Mouse (Mus musculus): ENCODE data around the gene Rae1. TPM values are rescaled to one million over a fixed set of nuclear protein-coding genes. Genes with fewer than 3 reads are reported as not detected.

Rae1 gene
- polyA plus RNA-seq, 1 experiment from 2014 or later = 101 TPM

DNA sequence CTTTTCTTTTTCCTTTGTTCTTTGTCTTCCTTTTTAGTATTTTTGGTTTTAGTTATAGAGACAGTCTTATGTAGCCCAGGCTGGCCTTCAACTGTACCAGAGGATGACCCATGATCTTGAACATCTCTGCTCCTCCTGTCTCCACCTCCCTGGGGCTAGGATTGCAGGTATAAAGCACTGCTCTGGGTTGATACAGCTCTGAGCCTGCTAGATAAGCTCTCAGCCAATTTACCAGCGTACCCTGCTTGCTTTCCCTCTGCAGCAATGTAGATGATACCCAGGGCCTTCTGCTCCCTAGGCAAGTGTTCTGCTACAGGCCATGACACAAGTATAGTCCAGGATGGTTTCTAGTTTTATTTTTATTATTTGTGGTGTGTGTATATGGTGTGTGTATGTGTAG lies 42.0 kb downstream of the Rae1 start:
- Histone ChIP-seq H3K27ac (replicated peaks in 1 of 2; ENCODE audit: control insufficient read depth in 1 of 2, insufficient read depth in 1 of 2, low read depth in 2 of 2, low read length in 2 of 2) (no peak overlapping the region), H3K4me1 (ENCODE audit: control insufficient read depth in 2 of 2, insufficient read depth in 2 of 2, low read length in 2 of 2) (peaks cover 32 to 46% of the 10 kb centered on the region in 2 experiments), H3K4me2 (ENCODE audit: low read length) (no peak overlapping the region), H3K9ac (ENCODE audit: low read length) (no peak overlapping the region), H3K27me3 (ENCODE audit: control insufficient read depth, insufficient read depth, low read length) (no peaks in the 10 kb centered on the region), H3K4me3 (ENCODE audit: control insufficient read depth in 1 of 2, insufficient read depth in 1 of 2, low read depth in 1 of 2, low read length in 2 of 2) (no peak overlapping the region), H3K9me3 (ENCODE audit: control insufficient read depth, low read length) (no peaks in the 10 kb centered on the region), H3K36me3 (ENCODE audit: control insufficient read depth, insufficient read depth, low read length) (no peaks in the 10 kb centered on the region)
- no peak for ATAC-seq (ENCODE audit: insufficient number of reproducible peaks, insufficient read depth, low FRiP score, low read depth)
- 73% methylated on average over 1 of the region's 1 CpGs for WGBS

DNA sequence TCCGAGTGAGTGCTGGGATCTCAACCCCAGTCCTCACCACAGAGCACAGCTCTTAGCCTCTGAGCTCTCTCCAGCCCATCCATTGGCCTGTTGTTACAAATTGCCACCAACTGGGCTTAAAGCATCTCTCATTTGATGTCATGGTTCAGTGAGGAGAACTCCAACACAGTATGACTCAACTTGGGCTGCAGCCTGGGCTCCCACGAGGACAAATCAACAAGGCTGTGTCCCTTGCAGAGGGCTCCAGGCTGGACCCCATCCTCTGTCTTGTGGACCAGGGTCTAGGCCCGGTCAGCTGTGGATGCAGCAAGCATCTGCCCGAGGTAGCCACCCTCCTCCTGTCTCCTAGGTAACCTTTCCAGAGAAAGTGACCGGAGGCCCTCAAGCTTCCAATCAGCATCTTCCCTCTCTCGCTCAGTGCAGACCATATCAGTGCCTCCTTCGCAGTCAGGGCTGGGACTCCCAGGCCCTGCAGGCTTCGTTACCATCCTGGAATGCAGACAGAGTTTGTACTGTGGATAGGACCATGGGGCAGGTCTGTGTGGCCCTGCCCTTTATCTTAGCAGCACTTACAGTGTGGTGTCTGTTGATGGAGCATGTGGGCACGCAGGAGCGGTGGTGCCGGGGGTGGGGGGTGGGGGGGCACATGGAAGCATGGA lies 42.7 kb downstream of the Rae1 start:
- peak; percentile 22; the same call in 1 of the 2 replicates for ATAC-seq (ENCODE audit: insufficient number of reproducible peaks, insufficient read depth, low FRiP score, low read depth)
- Histone ChIP-seq H3K36me3 (ENCODE audit: control insufficient read depth, insufficient read depth, low read length) (no peaks in the 10 kb centered on the region), H3K4me3 (ENCODE audit: control insufficient read depth in 1 of 2, insufficient read depth in 1 of 2, low read depth in 1 of 2, low read length in 2 of 2) (no peak overlapping the region), H3K4me1 (ENCODE audit: control insufficient read depth in 2 of 2, insufficient read depth in 2 of 2, low read length in 2 of 2) (peaks cover 36 to 53% of the 10 kb centered on the region in 2 experiments), H3K27me3 (ENCODE audit: control insufficient read depth, insufficient read depth, low read length) (no peaks in the 10 kb centered on the region), H3K9me3 (ENCODE audit: control insufficient read depth, low read length) (no peaks in the 10 kb centered on the region), H3K27ac (replicated peaks in 1 of 2; ENCODE audit: control insufficient read depth in 1 of 2, insufficient read depth in 1 of 2, low read depth in 2 of 2, low read length in 2 of 2) (peak overlapping the region in 1 of 2 experiments; percentile 57; a peak in 2 of 4 replicates), H3K9ac (ENCODE audit: low read length) (no peak overlapping the region), H3K4me2 (ENCODE audit: low read length) (no peak overlapping the region)
- 30% methylated on average over 11 of the region's 11 CpGs for WGBS

- Histone ChIP-seq H3K4me2 (ENCODE audit: low read length) (no peak overlapping the region), H3K4me3 (ENCODE audit: control insufficient read depth in 1 of 2, insufficient read depth in 1 of 2, low read depth in 1 of 2, low read length in 2 of 2) (no peak overlapping the region), H3K9me3 (ENCODE audit: control insufficient read depth, low read length) (no peaks in the 10 kb centered on the region), H3K36me3 (ENCODE audit: control insufficient read depth, insufficient read depth, low read length) (no peaks in the 10 kb centered on the region), H3K27ac (replicated peaks in 1 of 2; ENCODE audit: control insufficient read depth in 1 of 2, insufficient read depth in 1 of 2, low read depth in 2 of 2, low read length in 2 of 2) (peak overlapping the region; percentile 11 to 22; a peak in 2 of 4 replicates), H3K4me1 (ENCODE audit: control insufficient read depth in 2 of 2, insufficient read depth in 2 of 2, low read length in 2 of 2) (peaks cover 46 to 61% of the 10 kb centered on the region in 2 experiments), H3K27me3 (ENCODE audit: control insufficient read depth, insufficient read depth, low read length) (no peaks in the 10 kb centered on the region), H3K9ac (ENCODE audit: low read length) (0 out of 2 replicates have a peak overlapping the region, but pooled peaks have one; percentile 36)
- no peak for ATAC-seq (ENCODE audit: insufficient number of reproducible peaks, insufficient read depth, low FRiP score, low read depth)
- 59% methylated on average over 18 of the region's 18 CpGs for WGBS
Measured at GRCm38 (mm10) chr2:173044198-173044970, 44.5 kb downstream of the Rae1 start.

DNA sequence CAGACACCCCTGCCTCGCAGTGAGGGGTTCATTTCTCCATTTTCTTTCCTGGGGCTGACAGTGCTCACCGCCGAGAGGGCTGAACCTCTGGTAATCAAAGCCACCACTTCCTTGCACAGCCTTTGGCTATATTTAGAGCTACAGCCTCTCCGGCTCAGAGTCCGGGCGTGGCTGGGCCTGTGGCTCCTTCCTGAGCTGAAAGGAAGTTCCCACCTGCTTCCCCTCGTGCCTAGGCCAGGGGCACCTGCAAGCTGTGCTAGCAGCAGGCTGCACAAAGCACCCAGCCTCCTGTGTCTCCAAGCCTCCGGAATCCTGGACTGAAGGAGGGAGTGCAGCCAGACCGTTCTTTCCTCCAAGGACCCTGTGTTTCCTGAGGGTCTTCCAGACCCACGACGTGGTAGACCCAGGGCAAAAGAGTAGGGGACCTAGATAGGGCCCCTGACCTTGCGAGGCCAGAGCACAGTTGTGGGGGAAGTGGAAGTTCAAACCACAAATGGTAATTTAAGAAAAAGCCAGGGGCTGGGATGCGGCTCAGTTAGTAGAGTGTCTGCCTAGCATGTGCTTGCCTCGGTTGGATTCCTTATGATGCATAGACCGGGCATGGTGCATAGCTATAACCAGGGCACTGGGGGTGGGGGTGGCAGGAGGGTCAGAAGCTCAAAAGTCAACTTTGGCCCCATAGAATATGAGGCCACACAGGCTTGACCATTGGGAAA lies 46.8 kb downstream of the Rae1 start:
- H3K9ac ChIP-seq (ENCODE audit: low read length) = peak overlapping the region; percentile 62
- peak; percentile 32; the same call in 1 of the 2 replicates for ATAC-seq (ENCODE audit: insufficient number of reproducible peaks, insufficient read depth, low FRiP score, low read depth)
- peak overlapping the region; percentile 46 for H3K4me2 ChIP-seq (ENCODE audit: low read length)

GRCm38 (mm10) chr2:173047471-173047870 lies 47.6 kb downstream of the Rae1 start:
- Histone ChIP-seq H3K27me3 (ENCODE audit: control insufficient read depth, insufficient read depth, low read length) (no peaks in the 10 kb centered on the region), H3K27ac (replicated peaks in 1 of 2; ENCODE audit: control insufficient read depth in 1 of 2, insufficient read depth in 1 of 2, low read depth in 2 of 2, low read length in 2 of 2) (0 out of 4 replicates have a peak overlapping the region, but pooled peaks of 1 of the 2 experiments have one; percentile 92), H3K4me2 (ENCODE audit: low read length) (no peak overlapping the region), H3K9ac (ENCODE audit: low read length) (no peak overlapping the region), H3K36me3 (ENCODE audit: control insufficient read depth, insufficient read depth, low read length) (no peaks in the 10 kb centered on the region), H3K9me3 (ENCODE audit: control insufficient read depth, low read length) (no peaks in the 10 kb centered on the region), H3K4me1 (ENCODE audit: control insufficient read depth in 2 of 2, insufficient read depth in 2 of 2, low read length in 2 of 2) (peaks cover 57 to 71% of the 10 kb centered on the region in 2 experiments), H3K4me3 (ENCODE audit: control insufficient read depth in 1 of 2, insufficient read depth in 1 of 2, low read depth in 1 of 2, low read length in 2 of 2) (no peak overlapping the region)
- WGBS = 76% methylated on average over 5 of the region's 5 CpGs
- ATAC-seq (ENCODE audit: insufficient number of reproducible peaks, insufficient read depth, low FRiP score, low read depth) = no peak

More for the DNA sequence above, 46.8 kb downstream of the Rae1 start:
- Histone ChIP-seq H3K27me3 (ENCODE audit: control insufficient read depth, insufficient read depth, low read length) (no peaks in the 10 kb centered on the region), H3K36me3 (ENCODE audit: control insufficient read depth, insufficient read depth, low read length) (no peaks in the 10 kb centered on the region), H3K4me1 (ENCODE audit: control insufficient read depth in 2 of 2, insufficient read depth in 2 of 2, low read length in 2 of 2) (peaks cover 59 to 74% of the 10 kb centered on the region in 2 experiments), H3K27ac (replicated peaks in 1 of 2; ENCODE audit: control insufficient read depth in 1 of 2, insufficient read depth in 1 of 2, low read depth in 2 of 2, low read length in 2 of 2) (peak overlapping the region; percentile 89 to 92), H3K4me3 (ENCODE audit: control insufficient read depth in 1 of 2, insufficient read depth in 1 of 2, low read depth in 1 of 2, low read length in 2 of 2) (no peak overlapping the region), H3K9me3 (ENCODE audit: control insufficient read depth, low read length) (no peaks in the 10 kb centered on the region)
- WGBS = 32% methylated on average over 15 of the region's 15 CpGs

DNA sequence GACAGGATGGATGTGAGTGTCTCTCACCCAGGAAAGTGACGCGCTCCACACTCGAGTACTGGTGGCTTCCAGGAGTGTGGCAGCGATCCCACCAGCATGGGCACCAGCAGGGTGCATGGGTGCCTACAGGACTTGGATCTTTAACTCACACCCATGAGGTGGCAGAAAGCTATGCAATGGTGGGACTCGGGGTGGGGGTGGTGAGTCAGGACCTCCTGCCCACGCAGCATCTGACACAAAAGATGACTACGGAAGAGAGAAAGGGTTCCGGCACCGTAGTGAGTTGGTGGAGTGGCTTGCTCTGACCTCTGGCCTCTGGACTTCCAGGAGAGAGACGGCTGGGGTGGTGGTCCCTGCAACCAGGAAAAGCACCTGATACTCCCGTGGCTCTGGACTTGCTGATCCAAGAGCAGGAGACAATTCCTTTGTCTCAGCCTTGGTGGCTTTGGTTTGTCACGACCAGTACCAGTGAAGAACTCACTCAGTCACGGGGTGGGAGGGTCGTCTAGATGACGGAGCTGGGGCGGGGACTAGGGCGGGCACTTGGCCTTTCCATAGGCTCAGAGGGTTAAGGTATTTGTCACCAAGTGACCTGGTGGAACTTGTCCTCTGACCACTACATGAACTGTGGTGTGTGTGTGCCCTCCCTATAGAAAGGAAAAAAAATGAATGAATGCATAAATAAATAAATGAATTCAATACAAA lies 48.3 kb downstream of the Rae1 start:
- H3K27me3 ChIP-seq (ENCODE audit: control insufficient read depth, insufficient read depth, low read length) = no peaks in the 10 kb centered on the region
- H3K4me3 ChIP-seq (ENCODE audit: control insufficient read depth in 1 of 2, insufficient read depth in 1 of 2, low read depth in 1 of 2, low read length in 2 of 2) = no peak overlapping the region
- no peak overlapping the region; the same call in 1 of the 2 replicates for H3K4me2 ChIP-seq (ENCODE audit: low read length)
- H3K27ac ChIP-seq (replicated peaks in 1 of 2; ENCODE audit: control insufficient read depth in 1 of 2, insufficient read depth in 1 of 2, low read depth in 2 of 2, low read length in 2 of 2) = peak overlapping the region; percentile 6 to 28; a peak in 1 of 4 replicates
- WGBS = 59% methylated on average over 17 of the region's 17 CpGs
- no peak for ATAC-seq (ENCODE audit: insufficient number of reproducible peaks, insufficient read depth, low FRiP score, low read depth)
- H3K9ac ChIP-seq (ENCODE audit: low read length) = no peak overlapping the region; the same call in 1 of the 2 replicates
- H3K4me1 ChIP-seq (ENCODE audit: control insufficient read depth in 2 of 2, insufficient read depth in 2 of 2, low read length in 2 of 2) = peaks cover 60 to 68% of the 10 kb centered on the region in 2 experiments
- no peaks in the 10 kb centered on the region for H3K9me3 ChIP-seq (ENCODE audit: control insufficient read depth, low read length)
- no peaks in the 10 kb centered on the region for H3K36me3 ChIP-seq (ENCODE audit: control insufficient read depth, insufficient read depth, low read length)

- Histone ChIP-seq H3K4me2 (ENCODE audit: low read length) (no peak overlapping the region), H3K9ac (ENCODE audit: low read length) (0 out of 2 replicates have a peak overlapping the region, but pooled peaks have one; percentile 22), H3K9me3 (ENCODE audit: control insufficient read depth, low read length) (no peaks in the 10 kb centered on the region), H3K27me3 (ENCODE audit: control insufficient read depth, insufficient read depth, low read length) (no peaks in the 10 kb centered on the region), H3K36me3 (ENCODE audit: control insufficient read depth, insufficient read depth, low read length) (no peaks in the 10 kb centered on the region), H3K27ac (replicated peaks in 1 of 2; ENCODE audit: control insufficient read depth in 1 of 2, insufficient read depth in 1 of 2, low read depth in 2 of 2, low read length in 2 of 2) (peak overlapping the region; percentile 7 to 56; a peak in 3 of 4 replicates), H3K4me1 (ENCODE audit: control insufficient read depth in 2 of 2, insufficient read depth in 2 of 2, low read length in 2 of 2) (peaks cover 52 to 63% of the 10 kb centered on the region in 2 experiments), H3K4me3 (ENCODE audit: control insufficient read depth in 1 of 2, insufficient read depth in 1 of 2, low read depth in 1 of 2, low read length in 2 of 2) (no peak overlapping the region)
- WGBS = 54% methylated on average over 3 of the region's 3 CpGs
- ATAC-seq (ENCODE audit: insufficient number of reproducible peaks, insufficient read depth, low FRiP score, low read depth) = no peak
Measured at GRCm38 (mm10) chr2:173049231-173049630, 49.3 kb downstream of the Rae1 start.

Measured in heart, embryonic 14.5 days (tissue).